Mouse (Mus musculus): ENCODE measurements at regions not wholly inside any gene's neighbourhood (a gene's known extent, or its start where the extent isn't known, plus 50 kb on each side); places are given as distances from the start of the nearest gene placed in this dataset.

DNA sequence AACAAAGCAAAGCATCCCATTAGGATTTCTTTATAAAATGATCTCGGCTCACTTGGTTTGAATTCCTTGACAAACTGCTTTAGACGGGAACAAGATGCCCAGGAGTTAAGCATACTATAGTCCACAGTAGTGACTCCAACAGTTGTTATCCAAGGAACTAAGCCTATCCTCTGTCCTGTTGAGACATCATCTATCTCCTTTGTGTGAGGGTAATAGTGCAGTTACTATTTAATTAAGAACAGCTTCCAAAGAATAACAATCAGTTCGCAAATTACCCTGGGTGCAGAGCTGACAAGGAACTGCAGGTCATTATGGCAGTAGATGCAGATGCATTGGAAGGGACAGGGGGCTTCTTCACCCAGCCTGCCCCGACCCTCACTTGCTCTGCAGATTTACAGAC is 115.7 kb upstream of the Slc24a5 start:
- DNase-seq (ENCODE audit: low read depth, low spot score) = no peak

- no peak for DNase-seq (ENCODE audit: low read depth, low spot score)
Observed at GRCm38 (mm10) chr2:124953015-124953414, 114.9 kb upstream of the Slc24a5 start.

- no peak for DNase-seq (ENCODE audit: low read depth, low spot score)
Observed at GRCm38 (mm10) chr2:124955843-124956242, 112.1 kb upstream of the Slc24a5 start.

GRCm38 (mm10) chr2:124959431-124959830 is 108.5 kb upstream of the Slc24a5 start:
- DNase-seq (ENCODE audit: low read depth, low spot score) = no peak

DNA sequence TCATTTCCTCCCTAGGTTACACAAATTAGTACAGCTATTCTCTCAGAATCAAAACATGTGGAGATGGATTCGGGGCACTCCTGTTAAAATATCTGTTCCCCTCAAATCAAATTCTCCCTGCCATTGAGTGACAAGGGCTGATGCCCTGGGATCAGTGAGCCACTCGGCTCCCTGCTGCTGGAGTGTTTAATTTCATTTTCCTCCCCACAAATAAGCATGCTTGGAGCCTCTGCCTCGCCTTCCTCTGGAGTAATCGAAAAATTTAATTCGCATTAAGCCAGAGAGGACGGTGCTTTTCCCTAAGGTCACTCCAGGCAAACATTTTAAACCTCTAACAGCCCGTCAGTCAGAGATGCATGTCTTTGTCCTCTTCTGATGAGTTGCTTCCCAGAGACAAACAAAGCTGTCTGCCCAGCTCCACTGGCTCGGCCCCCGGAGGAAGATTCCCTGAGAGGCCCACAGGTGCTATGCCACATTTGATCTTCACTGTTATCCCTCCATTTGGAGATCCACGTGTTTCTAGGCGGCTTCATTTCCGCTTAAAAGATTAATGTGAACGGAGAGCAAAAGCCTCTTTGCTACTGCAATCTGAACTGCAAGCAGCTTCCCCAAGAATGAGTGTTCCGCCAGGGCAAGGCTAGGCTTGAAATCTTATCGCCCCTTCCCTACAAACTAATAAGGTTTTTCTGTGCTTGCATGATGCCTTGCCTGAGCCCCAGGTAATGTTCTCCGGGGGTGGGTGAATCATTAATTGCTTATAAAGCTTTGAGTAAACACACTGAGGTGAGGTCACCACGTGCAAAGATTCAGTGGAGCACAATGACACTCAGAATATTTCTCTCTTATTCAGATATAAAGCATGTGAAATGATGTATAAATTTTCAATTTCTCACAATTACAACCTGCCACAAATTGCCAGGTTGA is 95.8 kb upstream of the Slc24a5 start:
- peak; percentile 6 for DNase-seq (ENCODE audit: low read depth, low spot score)

DNA sequence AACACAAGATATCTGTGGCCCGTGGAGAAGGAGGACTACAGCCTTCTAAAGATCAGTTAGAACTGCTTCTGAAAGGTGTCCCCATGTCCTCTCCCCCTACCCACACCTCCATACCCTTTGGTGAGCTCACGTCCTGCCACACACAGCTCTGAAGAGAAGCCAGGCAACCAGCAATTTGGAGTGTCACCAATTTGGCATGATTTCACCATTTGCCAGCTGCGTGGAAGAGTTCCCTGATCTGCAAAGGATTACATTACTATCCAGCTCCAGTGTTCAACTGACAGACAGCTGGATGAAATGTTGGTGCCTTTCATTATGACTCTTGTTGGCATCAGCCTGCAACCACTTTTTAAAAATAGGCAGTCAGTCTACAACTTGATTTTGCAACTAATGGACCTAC is 92.8 kb upstream of the Slc24a5 start:
- no peak for DNase-seq (ENCODE audit: low read depth, low spot score)

DNA sequence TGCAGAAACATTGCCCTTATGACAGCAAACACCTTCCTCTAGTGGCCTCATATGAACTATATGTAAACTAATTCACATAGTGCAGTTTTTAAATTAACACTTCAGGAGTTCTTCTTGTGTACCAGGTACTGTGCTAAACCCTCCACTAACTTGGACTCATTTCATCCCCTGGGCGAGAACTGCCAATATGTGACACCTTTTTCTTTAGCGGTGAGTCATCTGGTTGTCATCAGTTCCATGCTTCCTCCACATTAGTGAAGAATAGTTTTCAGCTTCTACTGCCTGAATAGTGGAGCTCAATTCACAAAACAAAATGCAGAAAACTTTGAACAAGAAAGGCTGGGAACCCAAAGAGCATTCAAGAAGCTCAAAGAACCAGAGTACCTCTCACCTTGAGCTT is 76.9 kb upstream of the Slc24a5 start:
- no peak for DNase-seq (ENCODE audit: low read depth, low spot score)

- no peak for DNase-seq (ENCODE audit: low read depth, low spot score)
Observed at GRCm38 (mm10) chr2:125015007-125015406, 52.9 kb upstream of the Slc24a5 start.

DNA sequence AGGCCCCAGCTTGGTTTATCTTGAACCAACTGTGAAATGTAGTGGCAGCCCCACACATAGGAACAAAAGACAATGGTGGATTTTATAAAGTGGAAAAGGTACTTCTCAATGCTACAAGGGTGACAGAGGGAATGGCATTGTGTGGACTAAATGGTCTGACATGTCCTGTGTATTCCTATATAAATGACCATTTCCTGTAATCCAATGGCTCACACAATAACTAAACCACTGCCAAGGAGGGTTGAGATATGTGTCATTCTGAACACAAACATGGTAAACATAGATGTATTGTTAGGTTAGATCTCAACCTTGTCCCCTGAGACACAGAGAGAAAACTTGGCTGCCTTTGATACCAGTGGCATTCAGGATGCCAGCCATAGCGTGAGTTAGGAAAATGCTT is 51.0 kb upstream of the Slc24a5 start:
- DNase-seq (ENCODE audit: low read depth, low spot score) = no peak
